Mouse (Mus musculus): ENCODE results near the gene Tnfrsf4.

Gene Tnfrsf4

GRCm38 (mm10) chr4:156028580-156028979 lies 14.9 kb downstream of the Tnfrsf4 start:
- no peak for DNase-seq (ENCODE audit: low read depth, low spot score)

- DNase-seq (ENCODE audit: low read depth, low spot score), result no peak
Measured at GRCm38 (mm10) chr4:156030651-156031118, 17.0 kb downstream of the Tnfrsf4 start.

- no peak for DNase-seq (ENCODE audit: low read depth, low spot score)
Measured at GRCm38 (mm10) chr4:156031255-156031592, 17.6 kb downstream of the Tnfrsf4 start.

- DNase-seq (ENCODE audit: low read depth, low spot score), result peak; percentile 95
Measured at GRCm38 (mm10) chr4:156031593-156032391, 18.1 kb downstream of the Tnfrsf4 start.

GRCm38 (mm10) chr4:156032856-156033255 lies 19.2 kb downstream of the Tnfrsf4 start:
- no peak for DNase-seq (ENCODE audit: low read depth, low spot score)

- peak; percentile 75 for DNase-seq (ENCODE audit: low read depth, low spot score)
Measured at GRCm38 (mm10) chr4:156033476-156034119, 20.0 kb downstream of the Tnfrsf4 start.

- DNase-seq (ENCODE audit: low read depth, low spot score), result no peak
Measured at GRCm38 (mm10) chr4:156034301-156034700, 20.7 kb downstream of the Tnfrsf4 start.

GRCm38 (mm10) chr4:156034901-156035300 lies 21.3 kb downstream of the Tnfrsf4 start:
- DNase-seq (ENCODE audit: low read depth, low spot score), result no peak

- no peak for DNase-seq (ENCODE audit: low read depth, low spot score)
Measured at GRCm38 (mm10) chr4:156044754-156045153, 31.1 kb downstream of the Tnfrsf4 start.

GRCm38 (mm10) chr4:156049779-156050178 lies 36.1 kb downstream of the Tnfrsf4 start:
- DNase-seq (ENCODE audit: low read depth, low spot score), result no peak

GRCm38 (mm10) chr4:156050391-156050980 lies 36.8 kb downstream of the Tnfrsf4 start:
- DNase-seq (ENCODE audit: low read depth, low spot score), result no peak

GRCm38 (mm10) chr4:156053113-156053512 lies 39.5 kb downstream of the Tnfrsf4 start:
- DNase-seq (ENCODE audit: low read depth, low spot score), result peak; percentile 34

GRCm38 (mm10) chr4:156054130-156054529 lies 40.5 kb downstream of the Tnfrsf4 start:
- DNase-seq (ENCODE audit: low read depth, low spot score), result no peak

GRCm38 (mm10) chr4:156054606-156055005 lies 41.0 kb downstream of the Tnfrsf4 start:
- no peak for DNase-seq (ENCODE audit: low read depth, low spot score)

GRCm38 (mm10) chr4:156055173-156055572 lies 41.5 kb downstream of the Tnfrsf4 start:
- no peak for DNase-seq (ENCODE audit: low read depth, low spot score)

GRCm38 (mm10) chr4:156057702-156058101 lies 44.1 kb downstream of the Tnfrsf4 start:
- DNase-seq (ENCODE audit: low read depth, low spot score), result no peak

- no peak for DNase-seq (ENCODE audit: low read depth, low spot score)
Measured at GRCm38 (mm10) chr4:156058826-156059225, 45.2 kb downstream of the Tnfrsf4 start.

- no peak for DNase-seq (ENCODE audit: low read depth, low spot score)
Measured at GRCm38 (mm10) chr4:156059261-156059660, 45.6 kb downstream of the Tnfrsf4 start, which contains the start of gene Ttll10. Gene Ttll10 (minus strand): TSS chr4:156059414.

- no peak for DNase-seq (ENCODE audit: low read depth, low spot score)
Measured at GRCm38 (mm10) chr4:156059713-156060112, 46.1 kb downstream of the Tnfrsf4 start.

- DNase-seq (ENCODE audit: low read depth, low spot score), result peak; percentile 8
Measured at GRCm38 (mm10) chr4:156063861-156064509, 50.3 kb downstream of the Tnfrsf4 start.

- DNase-seq (ENCODE audit: low read depth, low spot score), result no peak
Measured at GRCm38 (mm10) chr4:156064510-156064897, 50.9 kb downstream of the Tnfrsf4 start.
